Mouse (Mus musculus): ENCODE measurements at regions not wholly inside any gene's neighbourhood (a gene's known extent, or its start where the extent isn't known, plus 50 kb on each side); places are given as distances from the start of the nearest gene placed in this dataset.

- Histone ChIP-seq H3K4me2 (ENCODE audit: low read length) (no peak overlapping the region), H3K9ac (ENCODE audit: low read length) (no peak overlapping the region), H3K9me3 (ENCODE audit: control insufficient read depth, low read length) (no peaks in the 10 kb centered on the region), H3K4me3 (ENCODE audit: control insufficient read depth in 1 of 2, insufficient read depth in 1 of 2, low read depth in 1 of 2, low read length in 2 of 2) (no peak overlapping the region), H3K36me3 (ENCODE audit: control insufficient read depth, insufficient read depth, low read length) (no peaks in the 10 kb centered on the region), H3K4me1 (ENCODE audit: control insufficient read depth in 2 of 2, insufficient read depth in 2 of 2, low read length in 2 of 2) (peaks cover 3 to 4% of the 10 kb centered on the region in 2 experiments; a peak in 1 of 4 replicates), H3K27me3 (ENCODE audit: control insufficient read depth, insufficient read depth, low read length) (no peaks in the 10 kb centered on the region), H3K27ac (replicated peaks in 1 of 2; ENCODE audit: control insufficient read depth in 1 of 2, insufficient read depth in 1 of 2, low read depth in 2 of 2, low read length in 2 of 2) (no peak overlapping the region)
- ATAC-seq (ENCODE audit: insufficient number of reproducible peaks, insufficient read depth, low FRiP score, low read depth): no peak
- 85% methylated on average over 10 of the region's 10 CpGs for WGBS
Observed at GRCm38 (mm10) chr2:124927882-124928758, 139.8 kb upstream of the Slc24a5 start.

- no peaks in the 10 kb centered on the region for H3K9me3 ChIP-seq (ENCODE audit: control insufficient read depth, low read length)
- no peaks in the 10 kb centered on the region for H3K27me3 ChIP-seq (ENCODE audit: control insufficient read depth, insufficient read depth, low read length)
- H3K36me3 ChIP-seq (ENCODE audit: control insufficient read depth, insufficient read depth, low read length): no peaks in the 10 kb centered on the region
- H3K4me1 ChIP-seq (ENCODE audit: control insufficient read depth in 2 of 2, insufficient read depth in 2 of 2, low read length in 2 of 2): peaks cover 3 to 4% of the 10 kb centered on the region in 2 experiments; a peak in 1 of 4 replicates
- WGBS: 64% methylated on average over 5 of the region's 5 CpGs
- H3K27ac ChIP-seq (replicated peaks in 1 of 2; ENCODE audit: control insufficient read depth in 1 of 2, insufficient read depth in 1 of 2, low read depth in 2 of 2, low read length in 2 of 2): no peak overlapping the region
- H3K4me3 ChIP-seq (ENCODE audit: control insufficient read depth in 1 of 2, insufficient read depth in 1 of 2, low read depth in 1 of 2, low read length in 2 of 2): no peak overlapping the region
- H3K4me2 ChIP-seq (ENCODE audit: low read length): no peak overlapping the region
- ATAC-seq (ENCODE audit: insufficient number of reproducible peaks, insufficient read depth, low FRiP score, low read depth): no peak
- H3K9ac ChIP-seq (ENCODE audit: low read length): no peak overlapping the region
Observed at GRCm38 (mm10) chr2:124928759-124929113, 139.2 kb upstream of the Slc24a5 start.

- no peak overlapping the region for H3K9ac ChIP-seq (ENCODE audit: low read length)
- no peak overlapping the region for H3K4me2 ChIP-seq (ENCODE audit: low read length)
- no peak overlapping the region for H3K27ac ChIP-seq (replicated peaks in 1 of 2; ENCODE audit: control insufficient read depth in 1 of 2, insufficient read depth in 1 of 2, low read depth in 2 of 2, low read length in 2 of 2)
- no peaks in the 10 kb centered on the region for H3K27me3 ChIP-seq (ENCODE audit: control insufficient read depth, insufficient read depth, low read length)
- ATAC-seq (ENCODE audit: insufficient number of reproducible peaks, insufficient read depth, low FRiP score, low read depth): no peak
- WGBS: 80% methylated on average over 7 of the region's 7 CpGs
- peaks cover 3 to 4% of the 10 kb centered on the region in 2 experiments; a peak in 1 of 4 replicates for H3K4me1 ChIP-seq (ENCODE audit: control insufficient read depth in 2 of 2, insufficient read depth in 2 of 2, low read length in 2 of 2)
- no peaks in the 10 kb centered on the region for H3K9me3 ChIP-seq (ENCODE audit: control insufficient read depth, low read length)
- H3K36me3 ChIP-seq (ENCODE audit: control insufficient read depth, insufficient read depth, low read length): no peaks in the 10 kb centered on the region
- H3K4me3 ChIP-seq (ENCODE audit: control insufficient read depth in 1 of 2, insufficient read depth in 1 of 2, low read depth in 1 of 2, low read length in 2 of 2): no peak overlapping the region
Observed at GRCm38 (mm10) chr2:124930719-124931118, 137.2 kb upstream of the Slc24a5 start.

GRCm38 (mm10) chr2:124932566-124932965 lies 135.4 kb upstream of the Slc24a5 start:
- no peak overlapping the region for H3K4me3 ChIP-seq (ENCODE audit: control insufficient read depth in 1 of 2, insufficient read depth in 1 of 2, low read depth in 1 of 2, low read length in 2 of 2)
- no peak overlapping the region for H3K27ac ChIP-seq (replicated peaks in 1 of 2; ENCODE audit: control insufficient read depth in 1 of 2, insufficient read depth in 1 of 2, low read depth in 2 of 2, low read length in 2 of 2)
- 52% methylated on average over 6 of the region's 6 CpGs for WGBS
- no peak overlapping the region for H3K4me2 ChIP-seq (ENCODE audit: low read length)
- H3K9me3 ChIP-seq (ENCODE audit: control insufficient read depth, low read length): no peaks in the 10 kb centered on the region
- H3K9ac ChIP-seq (ENCODE audit: low read length): no peak overlapping the region
- H3K36me3 ChIP-seq (ENCODE audit: control insufficient read depth, insufficient read depth, low read length): no peaks in the 10 kb centered on the region
- no peaks in the 10 kb centered on the region for H3K27me3 ChIP-seq (ENCODE audit: control insufficient read depth, insufficient read depth, low read length)
- H3K4me1 ChIP-seq (ENCODE audit: control insufficient read depth in 2 of 2, insufficient read depth in 2 of 2, low read length in 2 of 2): peaks cover 3 to 4% of the 10 kb centered on the region in 2 experiments; a peak in 1 of 4 replicates
- ATAC-seq (ENCODE audit: insufficient number of reproducible peaks, insufficient read depth, low FRiP score, low read depth): no peak

GRCm38 (mm10) chr2:124933876-124934275 lies 134.0 kb upstream of the Slc24a5 start:
- Histone ChIP-seq H3K27me3 (ENCODE audit: control insufficient read depth, insufficient read depth, low read length) (no peaks in the 10 kb centered on the region), H3K4me1 (ENCODE audit: control insufficient read depth in 2 of 2, insufficient read depth in 2 of 2, low read length in 2 of 2) (peaks cover 3 to 4% of the 10 kb centered on the region in 2 experiments; a peak in 1 of 4 replicates), H3K36me3 (ENCODE audit: control insufficient read depth, insufficient read depth, low read length) (no peaks in the 10 kb centered on the region), H3K27ac (replicated peaks in 1 of 2; ENCODE audit: control insufficient read depth in 1 of 2, insufficient read depth in 1 of 2, low read depth in 2 of 2, low read length in 2 of 2) (no peak overlapping the region), H3K4me3 (ENCODE audit: control insufficient read depth in 1 of 2, insufficient read depth in 1 of 2, low read depth in 1 of 2, low read length in 2 of 2) (no peak overlapping the region), H3K9me3 (ENCODE audit: control insufficient read depth, low read length) (no peaks in the 10 kb centered on the region), H3K4me2 (ENCODE audit: low read length) (no peak overlapping the region), H3K9ac (ENCODE audit: low read length) (no peak overlapping the region)
- 89% methylated on average over 1 of the region's 1 CpGs for WGBS
- no peak for ATAC-seq (ENCODE audit: insufficient number of reproducible peaks, insufficient read depth, low FRiP score, low read depth)

GRCm38 (mm10) chr2:124948263-124948781 lies 119.6 kb upstream of the Slc24a5 start:
- no peak overlapping the region for H3K27ac ChIP-seq (replicated peaks in 1 of 2; ENCODE audit: control insufficient read depth in 1 of 2, insufficient read depth in 1 of 2, low read depth in 2 of 2, low read length in 2 of 2)
- H3K36me3 ChIP-seq (ENCODE audit: control insufficient read depth, insufficient read depth, low read length): no peaks in the 10 kb centered on the region
- H3K27me3 ChIP-seq (ENCODE audit: control insufficient read depth, insufficient read depth, low read length): no peaks in the 10 kb centered on the region
- H3K4me1 ChIP-seq (ENCODE audit: control insufficient read depth in 2 of 2, insufficient read depth in 2 of 2, low read length in 2 of 2): no peaks in the 10 kb centered on the region
- H3K4me2 ChIP-seq (ENCODE audit: low read length): no peak overlapping the region
- H3K9me3 ChIP-seq (ENCODE audit: control insufficient read depth, low read length): no peaks in the 10 kb centered on the region
- no peak overlapping the region for H3K4me3 ChIP-seq (ENCODE audit: control insufficient read depth in 1 of 2, insufficient read depth in 1 of 2, low read depth in 1 of 2, low read length in 2 of 2)
- 37% methylated on average over 2 of the region's 2 CpGs for WGBS
- no peak overlapping the region for H3K9ac ChIP-seq (ENCODE audit: low read length)
- no peak for ATAC-seq (ENCODE audit: insufficient number of reproducible peaks, insufficient read depth, low FRiP score, low read depth)

- Histone ChIP-seq H3K4me2 (ENCODE audit: low read length) (no peak overlapping the region), H3K4me1 (ENCODE audit: control insufficient read depth in 2 of 2, insufficient read depth in 2 of 2, low read length in 2 of 2) (no peaks in the 10 kb centered on the region), H3K9ac (ENCODE audit: low read length) (no peak overlapping the region), H3K27ac (replicated peaks in 1 of 2; ENCODE audit: control insufficient read depth in 1 of 2, insufficient read depth in 1 of 2, low read depth in 2 of 2, low read length in 2 of 2) (no peak overlapping the region), H3K27me3 (ENCODE audit: control insufficient read depth, insufficient read depth, low read length) (no peaks in the 10 kb centered on the region), H3K36me3 (ENCODE audit: control insufficient read depth, insufficient read depth, low read length) (no peaks in the 10 kb centered on the region), H3K9me3 (ENCODE audit: control insufficient read depth, low read length) (no peaks in the 10 kb centered on the region), H3K4me3 (ENCODE audit: control insufficient read depth in 1 of 2, insufficient read depth in 1 of 2, low read depth in 1 of 2, low read length in 2 of 2) (no peak overlapping the region)
- ATAC-seq (ENCODE audit: insufficient number of reproducible peaks, insufficient read depth, low FRiP score, low read depth): no peak
- WGBS: 62% methylated on average over 9 of the region's 9 CpGs
Observed at GRCm38 (mm10) chr2:124948812-124949211, 119.1 kb upstream of the Slc24a5 start.

All from heart, embryonic 14.5 days (tissue).